Mouse (Mus musculus) layer of hippocampus, postnatal 14 days (tissue): ENCODE measurements at regions not wholly inside any gene's neighbourhood (a gene's known extent, or its start where the extent isn't known, plus 50 kb on each side); places are given as distances from the start of the nearest gene placed in this dataset.

ENCODE experiments used
- DNase-seq, 2 experiments: peaks; one replicate each; pipeline ENCODE4 v3.0.0; 2021 to 2022; ENCODE audit warnings: low spot score in 2 of 2, mixed read lengths in 1 of 2

DNA sequence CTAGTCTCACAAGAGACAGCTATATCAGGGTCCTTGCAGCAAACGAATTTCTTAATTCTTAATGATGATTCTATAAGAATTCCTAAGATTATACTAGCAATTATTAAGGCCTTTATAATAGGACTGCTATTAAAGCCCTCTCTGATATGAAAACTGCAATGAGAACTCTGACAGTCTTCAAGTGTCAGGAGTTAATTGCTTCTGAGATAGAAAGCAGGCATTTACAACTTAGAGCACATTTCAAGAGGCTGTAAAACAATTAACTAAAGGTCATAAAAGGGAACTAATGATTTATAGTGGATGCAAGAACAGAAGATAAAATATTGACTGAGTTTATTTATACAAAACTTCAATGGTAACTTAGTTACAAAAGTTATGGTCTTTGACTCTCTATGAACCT is 84.9 kb upstream of the Phlpp1 start:
- DNase-seq, result no peak

DNA sequence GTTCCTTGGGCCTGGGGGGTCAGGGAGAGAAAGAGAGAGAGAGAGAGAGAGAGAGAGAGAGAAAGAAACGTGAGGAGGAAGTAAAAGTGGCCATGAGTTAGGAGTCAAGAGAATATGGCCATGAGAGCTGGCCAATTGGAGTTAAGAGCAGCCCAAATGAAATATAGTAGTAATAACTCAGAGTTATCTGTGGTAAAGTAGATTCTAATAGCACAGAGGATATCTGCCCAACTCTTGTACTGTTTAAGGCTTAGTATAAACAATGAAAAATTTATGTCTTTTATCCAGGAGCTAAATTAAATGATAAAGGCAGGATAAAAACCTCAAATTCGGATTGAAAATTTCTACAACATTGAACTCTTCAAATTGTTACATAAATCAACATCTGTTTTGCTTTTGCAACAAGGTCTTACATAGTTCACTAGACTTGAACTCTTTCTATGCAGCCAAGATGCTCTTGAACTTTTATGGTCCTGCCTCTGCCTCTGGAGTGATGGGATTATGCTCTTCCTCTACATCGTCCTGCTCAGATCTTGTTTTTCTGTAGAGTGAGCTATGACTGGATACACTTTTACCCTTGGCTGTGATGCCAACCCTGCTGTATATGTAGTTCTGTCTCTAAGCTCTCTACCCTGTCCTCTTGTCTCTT is 78.5 kb upstream of the Phlpp1 start:
- no peak for DNase-seq

DNA sequence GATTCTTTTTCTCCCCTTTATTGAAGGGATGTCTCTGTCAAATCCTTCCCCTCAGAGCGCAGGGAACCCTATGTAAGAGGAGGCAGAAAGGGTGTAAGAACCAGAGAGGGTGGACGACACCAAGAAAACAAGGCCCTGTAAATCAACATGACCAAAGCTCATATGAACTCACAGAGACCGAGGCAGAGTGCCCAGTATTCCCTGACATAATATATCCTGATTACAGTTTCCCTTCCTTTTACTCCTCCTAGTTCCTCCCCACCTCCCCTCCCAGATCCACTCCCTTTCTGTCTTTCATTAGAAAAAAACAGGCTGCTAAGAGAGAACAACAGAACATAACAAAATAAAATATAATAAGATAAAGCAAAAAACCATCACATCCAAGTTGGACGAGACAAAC is 77.7 kb upstream of the Phlpp1 start:
- no peak for DNase-seq

DNA sequence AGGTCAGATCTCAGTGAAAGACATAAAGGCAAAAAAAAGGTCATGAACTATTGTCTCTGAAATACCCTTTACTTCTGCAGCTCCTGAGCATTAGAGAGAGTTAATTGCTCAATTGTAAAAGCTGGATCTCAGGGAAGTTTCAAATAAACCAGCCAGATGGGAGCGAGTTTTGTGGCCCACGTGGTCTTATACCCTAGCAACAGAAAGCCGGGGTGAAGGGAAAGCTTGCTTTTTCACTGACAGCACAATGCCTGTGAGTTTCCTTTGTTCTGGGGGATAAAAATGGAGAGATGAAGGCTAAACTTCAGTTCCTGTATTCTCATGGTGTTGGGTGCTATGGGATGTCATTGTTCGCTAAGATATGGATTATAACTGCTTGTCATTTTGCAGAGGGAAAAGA is 75.2 kb upstream of the Phlpp1 start:
- peak; percentile 57 to 82 for DNase-seq

DNA sequence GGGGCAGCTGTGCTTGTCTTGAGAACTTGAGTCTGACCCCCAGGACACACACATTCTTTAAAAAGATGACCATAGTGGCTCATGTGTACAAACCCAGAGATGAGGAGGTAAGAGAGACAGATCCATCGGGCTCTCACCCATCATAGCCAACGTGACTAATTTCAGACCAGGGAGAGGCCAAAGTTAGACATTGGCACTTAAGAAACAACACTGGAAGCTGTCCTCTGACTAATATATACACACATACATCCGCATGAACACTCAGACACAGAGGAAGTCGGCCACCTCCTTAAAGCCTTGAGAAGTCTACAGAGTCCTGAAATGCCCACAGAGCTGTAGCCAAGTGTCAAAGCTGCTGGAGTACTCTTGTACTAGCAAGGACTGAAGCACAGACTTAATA is 74.4 kb upstream of the Phlpp1 start:
- DNase-seq, result no peak

DNA sequence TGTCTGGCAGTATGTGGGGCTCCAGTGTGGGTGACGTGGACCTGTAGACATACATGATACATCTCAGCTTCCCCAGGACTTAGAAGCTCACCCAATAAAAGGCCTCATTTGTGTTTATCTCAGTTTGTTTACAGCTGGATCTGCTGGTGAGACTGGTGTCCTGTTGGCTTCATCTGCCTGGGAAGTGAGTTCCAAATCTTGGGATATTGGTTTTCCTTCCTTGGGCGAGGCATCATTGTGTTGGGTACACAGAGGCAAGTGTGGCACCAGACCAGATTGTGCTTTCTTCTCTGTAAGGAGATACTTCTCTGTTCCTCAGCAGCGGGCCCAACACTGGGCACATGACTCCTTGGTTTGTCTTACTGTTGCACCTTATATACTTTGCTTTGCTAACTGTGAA is 70.9 kb upstream of the Phlpp1 start:
- no peak for DNase-seq

DNA sequence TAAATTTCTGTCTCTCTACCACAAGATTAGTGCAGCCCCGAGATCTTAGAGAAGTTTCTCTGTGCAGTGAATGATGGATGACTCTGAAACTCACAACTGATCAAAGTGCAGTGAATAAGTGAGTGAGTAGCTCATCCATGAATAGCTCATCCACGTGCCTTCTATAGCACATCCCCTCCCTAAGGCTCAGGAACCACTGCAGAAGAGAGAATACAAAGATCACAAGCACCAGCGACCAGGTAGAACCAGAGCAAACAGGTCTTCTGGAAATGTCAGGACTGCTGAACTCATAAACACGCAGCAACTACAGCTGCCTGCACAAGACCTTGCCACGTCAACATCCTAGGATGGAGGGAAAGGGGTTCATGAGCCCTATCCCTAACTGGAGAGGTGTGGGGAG is 69.0 kb upstream of the Phlpp1 start:
- no peak for DNase-seq

DNA sequence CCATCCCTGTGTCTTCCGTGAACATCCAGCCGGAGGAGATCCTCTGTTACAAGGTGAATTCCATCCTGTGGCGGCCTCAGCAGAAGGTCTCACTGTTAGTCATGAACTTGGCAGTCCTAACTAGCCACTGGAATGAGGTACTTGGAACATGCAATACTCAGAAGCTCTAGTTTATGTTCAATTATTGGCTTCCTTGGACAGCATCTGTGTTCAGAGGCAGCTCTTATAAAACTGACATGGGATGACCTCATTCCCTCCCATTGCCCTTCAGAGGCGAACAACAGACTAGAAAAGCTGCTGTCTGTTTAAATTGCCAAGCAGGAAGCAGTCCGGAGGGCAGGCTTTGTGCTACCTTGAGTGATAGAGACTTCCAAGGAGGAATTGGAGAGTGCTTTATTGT is 62.5 kb upstream of the Phlpp1 start:
- no peak for DNase-seq
